Comparison of ENCODE assay signal across 15 mouse cellular contexts in the genomic region with DNA sequence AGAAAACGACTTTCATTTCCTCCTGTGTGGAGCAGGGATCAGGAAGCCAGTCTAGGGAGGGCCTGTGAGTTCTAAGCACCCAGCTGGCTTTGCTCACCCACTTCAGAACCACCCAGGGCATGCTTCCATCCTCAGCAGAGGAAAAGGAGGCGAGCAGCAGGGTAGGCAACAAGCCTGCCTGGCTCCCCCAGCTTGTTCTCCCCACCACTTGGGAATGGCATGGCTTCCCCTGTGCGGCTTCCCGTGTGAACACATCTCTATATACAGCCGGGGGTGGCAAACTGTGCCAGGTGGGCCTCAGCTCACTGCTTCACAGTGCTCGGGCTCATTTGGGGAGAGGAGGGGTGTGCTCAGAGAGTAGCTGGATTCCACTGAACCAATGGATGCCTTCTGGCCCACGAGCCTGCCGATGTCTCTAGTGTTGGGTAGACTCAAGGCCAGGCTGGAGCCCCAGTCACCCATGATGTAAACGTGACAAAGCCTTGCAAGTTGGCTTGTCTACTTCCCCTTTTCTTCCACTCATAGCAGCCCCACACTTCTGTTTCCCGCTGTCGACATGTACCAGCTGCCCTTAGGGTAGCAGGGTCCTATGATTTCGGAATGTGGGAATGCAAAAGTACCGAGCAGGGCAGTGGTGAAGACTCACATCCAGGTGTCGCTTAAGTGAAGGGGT. TPM values are rescaled to one million over a fixed set of nuclear protein-coding genes. Genes with fewer than 3 reads are reported as not detected.
A peak's percentile ranks its signal among the peaks of the same experiment; 100 is the strongest.
DNase-seq lines count a peak whose midpoint lies in the region; ATAC-seq and TF ChIP-seq lines count a peak whose summit lies in the region.
"Had no signal": no experiment of that assay in that cellular context is flagged by ENCODE, and none has a peak within 500 bp of the region (broad histone marks: within the 10 kb centered on the region; RNA-seq: fewer than 3 reads in every experiment).

No protein-coding gene starts in this region.

- no peak for TF ChIP-seq CTCF in layer of hippocampus, adult 2 months (conservative IDR thresholded peaks at IDR 0.05)
- no peak for TF ChIP-seq CTCF in G1E (IDR thresholded peaks at IDR 0.05; ENCODE audit: low read depth, low read length)

- no peaks in the 10 kb centered on the region for H3K9me3 ChIP-seq in G1E (replicated peaks)
- H3K9me3 ChIP-seq: hindbrain, embryonic 15.5 days had no signal

- H3K27me3 ChIP-seq in G1E (ENCODE audit: insufficient read depth, low read length), result peaks cover 12% of the 10 kb centered on the region
- H3K27me3 ChIP-seq: hindbrain, embryonic 15.5 days had no signal

- no peak for DNase-seq in layer of hippocampus, adult 2 months (ENCODE audit: low spot score in 2 of 2)
- no peak for DNase-seq in layer of hippocampus, postnatal 14 days (ENCODE audit: low spot score in 2 of 2)
- DNase-seq in A20 (ENCODE audit: low read depth, low spot score), result peak; percentile 75
- DNase-seq in G1E (ENCODE audit: low spot score), result peak; percentile 27
- DNase-seq in left cerebral cortex, postnatal 36 days (ENCODE audit: low spot score in 2 of 2), result peak; percentile 30 to 42
- no peak for DNase-seq in testis, postnatal 14 days (ENCODE audit: low spot score)
- DNase-seq in adrenal gland, postnatal 14 days, result no peak
- DNase-seq in gastrocnemius, postnatal 25 days, result no peak
- DNase-seq: adrenal gland, adult 2 months; cerebellum, adult 11 months; gastrocnemius, postnatal 10 days; kidney, postnatal 36 days; lung, postnatal 14 days; thymus, postnatal 14 days had no signal

- intact Hi-C loops in left cerebral cortex, postnatal 36 days (cut with DNase I), result loop anchor here (5.0 kb wide), 1 partner anchor 80 kb away; no protein-coding TSS in a partner anchor

- no peaks in the 10 kb centered on the region for H3K36me3 ChIP-seq in G1E (replicated peaks)
- H3K36me3 ChIP-seq: hindbrain, embryonic 15.5 days had no signal

- H3K27ac ChIP-seq in layer of hippocampus, adult 2 months, result peak overlapping the region; percentile 69
- H3K27ac ChIP-seq: hindbrain, embryonic 15.5 days had no signal

- no peak overlapping the region for H3K4me3 ChIP-seq in layer of hippocampus, adult 2 months
- no peak overlapping the region for H3K4me3 ChIP-seq in G1E (ENCODE audit: low read depth, low read length)
- H3K4me3 ChIP-seq: hindbrain, embryonic 15.5 days had no signal

- peaks cover 23% of the 10 kb centered on the region for H3K4me1 ChIP-seq in G1E (ENCODE audit: insufficient read depth, low read depth, low read length)

- ATAC-seq in G1E (ENCODE audit: extremely low read depth, insufficient number of reproducible peaks, low FRiP score, poor library complexity, severe bottlenecking), result no peak

RNA-seq across cellular contexts. Expression of a gene that starts 20.5 kb away (rescaled TPM):
- total RNA-seq in layer of hippocampus, adult 2 months (2021), result 10 to 100 TPM; 87.6 to 89.0 TPM
- total RNA-seq in layer of hippocampus, postnatal 14 days (2021), result 10 to 100 TPM; 49.2 to 53.7 TPM
- not detected in 2 replicates for total RNA-seq in G1E (2014; fragmentation: Nextera tagmentation)
- total RNA-seq in G1E (2017), result not detected in 2 replicates
- polyA plus RNA-seq in G1E (2012), result not detected in 2 replicates
- total RNA-seq in left cerebral cortex, postnatal 36 days (2021), result 10 to 100 TPM; 82.3 to 99.8 TPM
- 70.9 and 86.9 TPM in 2 replicates for total RNA-seq in adrenal gland, postnatal 14 days (2021)
- 1 to 10 TPM; 3.5 to 7.0 TPM for total RNA-seq in gastrocnemius, postnatal 25 days (2021)

Comparison
In these comparisons a context has a peak if more than half of its experiments do, and no peak if none do; other contexts are left out.
1. DNase-seq: peak in A20 (single experiment), G1E (single experiment) and left cerebral cortex, postnatal 36 days (2 of 2); none in layer of hippocampus, adult 2 months (0 of 2), layer of hippocampus, postnatal 14 days (0 of 2), testis, postnatal 14 days (single experiment), adrenal gland, postnatal 14 days (single experiment) and gastrocnemius, postnatal 25 days (single experiment).